Comparison of ENCODE assay signal across 11 mouse cellular contexts in the genomic region with DNA sequence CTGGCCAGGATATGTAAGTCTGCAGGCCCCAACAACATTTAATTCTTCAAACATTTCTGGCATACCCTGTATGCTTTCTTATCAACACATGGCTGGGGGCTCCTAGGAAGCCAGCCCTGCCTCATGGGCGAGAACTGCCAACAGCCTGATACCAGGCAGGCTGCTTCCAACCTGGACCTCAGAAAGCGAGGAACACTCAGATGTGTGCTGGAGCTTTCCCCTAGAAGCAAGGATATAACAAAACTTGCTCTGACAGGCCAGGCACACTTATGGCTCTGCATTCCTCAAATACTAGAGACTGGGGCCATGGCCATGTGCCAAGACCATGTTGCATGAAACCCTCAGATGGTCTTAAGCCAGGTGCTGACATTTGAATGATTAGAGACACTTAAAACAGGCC.
A peak's percentile ranks its signal among the peaks of the same experiment; 100 is the strongest.
DNase-seq lines count a peak whose midpoint lies in the region; ATAC-seq lines count a peak whose summit lies in the region.
"Had no signal": no experiment of that assay in that cellular context is flagged by ENCODE, and none has a peak within 500 bp of the region (broad histone marks: within the 10 kb centered on the region; RNA-seq: fewer than 3 reads in every experiment).

No protein-coding gene starts in this region.

- no peaks in the 10 kb centered on the region for H3K27me3 ChIP-seq in kidney, embryonic 15.5 days
- H3K27me3 ChIP-seq in limb, embryonic 13.5 days = no peaks in the 10 kb centered on the region

- H3K9me3 ChIP-seq in kidney, embryonic 15.5 days (replicated peaks) = no peaks in the 10 kb centered on the region
- H3K9me3 ChIP-seq in limb, embryonic 13.5 days = no peaks in the 10 kb centered on the region

- no peak overlapping the region for H3K27ac ChIP-seq in kidney, embryonic 15.5 days
- H3K27ac ChIP-seq in limb, embryonic 13.5 days = peak overlapping the region; percentile 77; the same call in 1 of the 2 replicates
- H3K27ac ChIP-seq: left cerebral cortex, adult 2 months had no signal

- H3K4me3 ChIP-seq in kidney, embryonic 15.5 days (replicated peaks) = no peak overlapping the region
- H3K4me3 ChIP-seq in limb, embryonic 13.5 days = no peak overlapping the region
- H3K4me3 ChIP-seq: left cerebral cortex, adult 2 months had no signal

- 64% methylated on average over 2 of the region's 2 CpGs for WGBS in kidney, embryonic 15.5 days
- WGBS in limb, embryonic 13.5 days = 46% methylated on average over 2 of the region's 2 CpGs

- H3K4me2 ChIP-seq in kidney, embryonic 15.5 days = no peak overlapping the region
- 0 out of 2 replicates have a peak overlapping the region, but pooled peaks have one; percentile 1 for H3K4me2 ChIP-seq in limb, embryonic 13.5 days (replicated peaks)

- peak; percentile 75 for DNase-seq in kidney, postnatal 10 days
- peak; percentile 25 for DNase-seq in urinary bladder, postnatal 25 days (ENCODE audit: low spot score)
- DNase-seq in urinary bladder, adult 18-20 months (ENCODE audit: low spot score in 2 of 2) = no peak
- DNase-seq in embryo, embryonic 10.5 days (ENCODE audit: low spot score) = no peak
- DNase-seq in B cell, adult 2 months = no peak
- DNase-seq in spleen, postnatal 10 days (ENCODE audit: low spot score in 2 of 2) = no peak
- DNase-seq: cerebellum, adult 9-10 months; gastrocnemius, postnatal 14 days had no signal

- ATAC-seq in kidney, embryonic 15.5 days (replicated peaks; ENCODE audit: low FRiP score) = no peak
- peak; percentile 75 for ATAC-seq in limb, embryonic 13.5 days (ENCODE audit: low FRiP score, low read depth)

- H3K4me1 ChIP-seq in kidney, embryonic 15.5 days = peaks cover 9% of the 10 kb centered on the region
- peaks cover 23% of the 10 kb centered on the region for H3K4me1 ChIP-seq in limb, embryonic 13.5 days

- H3K9ac ChIP-seq in kidney, embryonic 15.5 days = no peak overlapping the region
- H3K9ac ChIP-seq in limb, embryonic 13.5 days = no peak overlapping the region

- no peaks in the 10 kb centered on the region for H3K36me3 ChIP-seq in kidney, embryonic 15.5 days
- no peaks in the 10 kb centered on the region for H3K36me3 ChIP-seq in limb, embryonic 13.5 days

Comparison
In these comparisons a context has a peak if more than half of its experiments do, and no peak if none do; other contexts are left out.
1. DNase-seq: peak in kidney, postnatal 10 days (single experiment) and urinary bladder, postnatal 25 days (single experiment); none in urinary bladder, adult 18-20 months (0 of 2), embryo, embryonic 10.5 days (single experiment), B cell, adult 2 months (0 of 2) and spleen, postnatal 10 days (0 of 2).